22 mouse cellular contexts compared by ENCODE assay signal in genomic region chr5:48248327-48248726, GRCm38 (mm10).
DNase-seq lines count a peak whose midpoint lies in the region; ATAC-seq and TF ChIP-seq lines count a peak whose summit lies in the region.
"Had no signal": no experiment of that assay in that cellular context is flagged by ENCODE, and none has a peak within 500 bp of the region (broad histone marks: within the 10 kb centered on the region; RNA-seq: fewer than 3 reads in every experiment).

No protein-coding gene starts in this region.

- H3K9ac ChIP-seq in intestine, embryonic 16.5 days (ENCODE audit: low read depth, low read length), result no peak overlapping the region
- no peak overlapping the region for H3K9ac ChIP-seq in kidney, embryonic 14.5 days (ENCODE audit: low read depth, low read length)
- no peak overlapping the region for H3K9ac ChIP-seq in liver, embryonic 14.5 days (replicated peaks)
- H3K9ac ChIP-seq: forebrain, embryonic 12.5 days; heart, embryonic 15.5 days; midbrain, embryonic 15.5 days had no signal

- 60% methylated on average over 4 of the region's 4 CpGs for WGBS in intestine, embryonic 16.5 days
- WGBS in kidney, embryonic 14.5 days, result 52% methylated on average over 4 of the region's 4 CpGs
- WGBS in liver, embryonic 14.5 days (ENCODE audit: insufficient replicate concordance), result 38% methylated on average over 4 of the region's 4 CpGs

- no peak for TF ChIP-seq CTCF in liver, embryonic 14.5 days (IDR thresholded peaks at IDR 0.05; ENCODE audit: low read depth)
- no peak for TF ChIP-seq CTCF in left cerebral cortex, adult 2 months (IDR thresholded peaks at IDR 0.05)

- H3K4me2 ChIP-seq in intestine, embryonic 16.5 days (ENCODE audit: low read depth, low read length), result no peak overlapping the region
- H3K4me2 ChIP-seq in kidney, embryonic 14.5 days (replicated peaks; ENCODE audit: low read depth, low read length), result no peak overlapping the region
- no peak overlapping the region for H3K4me2 ChIP-seq in liver, embryonic 14.5 days (ENCODE audit: low read depth)
- H3K4me2 ChIP-seq: forebrain, embryonic 12.5 days; heart, embryonic 15.5 days; midbrain, embryonic 15.5 days had no signal

- no peaks in the 10 kb centered on the region for H3K9me3 ChIP-seq in intestine, embryonic 16.5 days (ENCODE audit: control insufficient read depth, low read length)
- H3K9me3 ChIP-seq in kidney, embryonic 14.5 days (ENCODE audit: control insufficient read depth, low read length), result no peaks in the 10 kb centered on the region
- no peaks in the 10 kb centered on the region for H3K9me3 ChIP-seq in liver, embryonic 14.5 days (ENCODE audit: control insufficient read depth, low read length)
- H3K9me3 ChIP-seq: embryonic facial prominence, embryonic 10.5 days; forebrain, embryonic 12.5 days; heart, embryonic 15.5 days; limb, embryonic 10.5 days; midbrain, embryonic 15.5 days had no signal

- DNase-seq in kidney, postnatal 36 days, result peak; percentile 59 to 82
- DNase-seq in liver, embryonic 14.5 days (ENCODE audit: low read depth in 3 of 3, low spot score in 3 of 3), result peak in 2 of 3 experiments; percentile 2 to 16
- DNase-seq in thymus, postnatal 36 days, result no peak
- no peak for DNase-seq in layer of hippocampus, adult 8-10 months (ENCODE audit: low spot score in 2 of 2)
- no peak for DNase-seq in left cerebral cortex, adult 2 months (ENCODE audit: extremely low spot score in 1 of 2, low spot score in 2 of 2)
- DNase-seq in heart, postnatal 10 days, result no peak
- DNase-seq: cerebellum, adult 8-10 months; gastrocnemius, postnatal 10 days; heart, adult 2 months; layer of hippocampus, adult 9-11 months; lung, adult 2 months; lung, postnatal 36 days; right cerebral cortex, postnatal 4 days had no signal

- no peaks in the 10 kb centered on the region for H3K36me3 ChIP-seq in intestine, embryonic 16.5 days (ENCODE audit: control insufficient read depth, insufficient read depth, low read length)
- H3K36me3 ChIP-seq in kidney, embryonic 14.5 days (ENCODE audit: control insufficient read depth, insufficient read depth, low read length), result peaks cover 14% of the 10 kb centered on the region; the same call in 1 of the 2 replicates
- no peaks in the 10 kb centered on the region for H3K36me3 ChIP-seq in liver, embryonic 14.5 days (replicated peaks; ENCODE audit: control insufficient read depth, insufficient read depth, low read depth)
- H3K36me3 ChIP-seq: forebrain, embryonic 12.5 days; heart, embryonic 15.5 days; midbrain, embryonic 15.5 days had no signal

- intact Hi-C loops in left cerebral cortex, adult 2 months (cut with DNase I), result loop anchor here (10.0 kb wide), 2 partner anchors 1234 to 1804 kb away; no protein-coding TSS in a partner anchor
- intact Hi-C loops in heart, postnatal 10 days (cut with DNase I), result no loop called here

- no peak for TF ChIP-seq EP300 in liver, embryonic 14.5 days (IDR thresholded peaks at IDR 0.05; ENCODE audit: low read depth)

- H3K27ac ChIP-seq in intestine, embryonic 16.5 days (ENCODE audit: low read length), result no peak overlapping the region
- H3K27ac ChIP-seq in kidney, embryonic 14.5 days (ENCODE audit: low read depth, low read length), result no peak overlapping the region
- no peak overlapping the region for H3K27ac ChIP-seq in liver, embryonic 14.5 days
- H3K27ac ChIP-seq in left cerebral cortex, adult 2 months, result no peak overlapping the region
- H3K27ac ChIP-seq: embryonic facial prominence, embryonic 10.5 days; forebrain, embryonic 12.5 days; heart, adult 2 months; heart, embryonic 15.5 days; limb, embryonic 10.5 days; midbrain, embryonic 15.5 days had no signal

- H3K4me1 ChIP-seq in intestine, embryonic 16.5 days (ENCODE audit: control insufficient read depth, insufficient read depth, low read length), result no peaks in the 10 kb centered on the region
- no peaks in the 10 kb centered on the region for H3K4me1 ChIP-seq in kidney, embryonic 14.5 days (ENCODE audit: control insufficient read depth, insufficient read depth, low read length)
- 0 out of 4 replicates have a peak, but pooled peaks cover 0 to 2% of the 10 kb centered on the region in 2 experiments for H3K4me1 ChIP-seq in liver, embryonic 14.5 days (replicated peaks; ENCODE audit: control insufficient read depth in 2 of 2, insufficient read depth in 2 of 2, low read length in 1 of 2)
- H3K4me1 ChIP-seq: embryonic facial prominence, embryonic 10.5 days; forebrain, embryonic 12.5 days; heart, embryonic 15.5 days; limb, embryonic 10.5 days; midbrain, embryonic 15.5 days had no signal

- peak; percentile 74 for ATAC-seq in intestine, embryonic 16.5 days
- ATAC-seq in kidney, embryonic 14.5 days (ENCODE audit: low FRiP score, low TSS enrichment), result peak; percentile 68; the same call in 1 of the 2 replicates
- ATAC-seq in liver, embryonic 14.5 days (ENCODE audit: insufficient read depth), result peak; percentile 68
- ATAC-seq: midbrain, embryonic 15.5 days had no signal

- H3K4me3 ChIP-seq in intestine, embryonic 16.5 days (ENCODE audit: low read length), result no peak overlapping the region
- no peak overlapping the region for H3K4me3 ChIP-seq in kidney, embryonic 14.5 days (ENCODE audit: low read length)
- H3K4me3 ChIP-seq in liver, embryonic 14.5 days (ENCODE audit: insufficient read depth in 1 of 2, low read depth in 2 of 2, low read length in 2 of 2), result no peak overlapping the region
- H3K4me3 ChIP-seq in left cerebral cortex, adult 2 months, result no peak overlapping the region
- H3K4me3 ChIP-seq: embryonic facial prominence, embryonic 10.5 days; forebrain, embryonic 12.5 days; heart, adult 2 months; heart, embryonic 15.5 days; limb, embryonic 10.5 days; midbrain, embryonic 15.5 days; myocyte had no signal

- no peaks in the 10 kb centered on the region for H3K27me3 ChIP-seq in intestine, embryonic 16.5 days (replicated peaks; ENCODE audit: control insufficient read depth, insufficient read depth, low read length)
- no peaks in the 10 kb centered on the region for H3K27me3 ChIP-seq in kidney, embryonic 14.5 days (ENCODE audit: control insufficient read depth, insufficient read depth, low read length)
- no peaks in the 10 kb centered on the region for H3K27me3 ChIP-seq in liver, embryonic 14.5 days (ENCODE audit: control insufficient read depth, insufficient read depth, low read length)
- H3K27me3 ChIP-seq: CH12.LX; forebrain, embryonic 12.5 days; heart, embryonic 15.5 days; midbrain, embryonic 15.5 days had no signal

Comparison
In these comparisons a context has a peak if more than half of its experiments do, and no peak if none do; other contexts are left out.
1. DNase-seq: peak in kidney, postnatal 36 days (2 of 2) and liver, embryonic 14.5 days (2 of 3); none in thymus, postnatal 36 days (0 of 2), layer of hippocampus, adult 8-10 months (0 of 2), left cerebral cortex, adult 2 months (0 of 2) and heart, postnatal 10 days (0 of 2).
2. Peak in every context shown above with its lines, with median percentiles within 50 percentile points of each other: ATAC-seq.